Comparison of ENCODE assay signal across 24 mouse cellular contexts in genomic region chr10:3411639-3412038, GRCm38 (mm10). TPM values are rescaled to one million over a fixed set of nuclear protein-coding genes. Genes with fewer than 3 reads are reported as not detected.
A peak's percentile ranks its signal among the peaks of the same experiment; 100 is the strongest.
DNase-seq lines count a peak whose midpoint lies in the region; ATAC-seq lines count a peak whose summit lies in the region.
"Had no signal": no experiment of that assay in that cellular context is flagged by ENCODE, and none has a peak within 500 bp of the region (broad histone marks: within the 10 kb centered on the region; RNA-seq: fewer than 3 reads in every experiment).

No protein-coding gene starts in this region.

- H3K36me3 ChIP-seq in heart, embryonic 12.5 days: no peaks in the 10 kb centered on the region
- no peaks in the 10 kb centered on the region for H3K36me3 ChIP-seq in hindbrain, embryonic 16.5 days (ENCODE audit: control insufficient read depth, insufficient read depth, low read length)
- H3K36me3 ChIP-seq in hindbrain, embryonic 10.5 days: no peaks in the 10 kb centered on the region
- H3K36me3 ChIP-seq: kidney, embryonic 15.5 days; midbrain, embryonic 15.5 days; neural tube, embryonic 13.5 days had no signal

- no peak overlapping the region for H3K4me2 ChIP-seq in heart, embryonic 12.5 days
- H3K4me2 ChIP-seq in hindbrain, embryonic 16.5 days (ENCODE audit: low read length): no peak overlapping the region
- H3K4me2 ChIP-seq: kidney, embryonic 15.5 days; midbrain, embryonic 15.5 days; neural tube, embryonic 13.5 days had no signal

- H3K9ac ChIP-seq in heart, embryonic 12.5 days: no peak overlapping the region
- no peak overlapping the region for H3K9ac ChIP-seq in hindbrain, embryonic 16.5 days (ENCODE audit: low read depth, low read length)
- H3K9ac ChIP-seq: kidney, embryonic 15.5 days; midbrain, embryonic 15.5 days; neural tube, embryonic 13.5 days had no signal

- no peaks in the 10 kb centered on the region for H3K9me3 ChIP-seq in heart, embryonic 12.5 days (replicated peaks)
- H3K9me3 ChIP-seq in hindbrain, embryonic 16.5 days (ENCODE audit: control insufficient read depth, low read length): no peaks in the 10 kb centered on the region
- H3K9me3 ChIP-seq in hindbrain, embryonic 10.5 days: no peaks in the 10 kb centered on the region
- H3K9me3 ChIP-seq: kidney, embryonic 15.5 days; midbrain, embryonic 15.5 days; neural tube, embryonic 13.5 days had no signal

- no peak for ATAC-seq in heart, embryonic 12.5 days (ENCODE audit: insufficient number of reproducible peaks, low FRiP score)
- peak; percentile 52 for ATAC-seq in hindbrain, embryonic 16.5 days
- ATAC-seq: CD4-positive, CD25-positive, alpha-beta regulatory T cell, adult 4 months; midbrain, embryonic 15.5 days had no signal

- H3K4me3 ChIP-seq in heart, embryonic 12.5 days: no peak overlapping the region
- no peak overlapping the region for H3K4me3 ChIP-seq in hindbrain, embryonic 16.5 days (ENCODE audit: low read length)
- no peak overlapping the region for H3K4me3 ChIP-seq in hindbrain, embryonic 10.5 days
- H3K4me3 ChIP-seq: kidney, embryonic 15.5 days; midbrain, embryonic 15.5 days; myocyte; neural tube, embryonic 13.5 days had no signal

- H3K27ac ChIP-seq in heart, embryonic 12.5 days (ENCODE audit: poor library complexity, severe bottlenecking): peak overlapping the region; percentile 25; the same call in 1 of the 2 replicates
- no peak overlapping the region for H3K27ac ChIP-seq in hindbrain, embryonic 16.5 days (ENCODE audit: low read depth, low read length)
- H3K27ac ChIP-seq in hindbrain, embryonic 10.5 days: no peak overlapping the region
- H3K27ac ChIP-seq: kidney, embryonic 15.5 days; midbrain, embryonic 15.5 days; neural tube, embryonic 13.5 days had no signal

- 63% methylated on average over 2 of the region's 2 CpGs for WGBS in heart, embryonic 12.5 days
- WGBS in hindbrain, embryonic 16.5 days: 57% methylated on average over 2 of the region's 2 CpGs
- 87% methylated on average over 2 of the region's 2 CpGs for WGBS in hindbrain, embryonic 10.5 days

- peak; percentile 41 to 46 for DNase-seq in cerebellum, postnatal 25 days
- no peak for DNase-seq in cerebellum, postnatal 36 days
- no peak for DNase-seq in heart, adult 18-20 months
- DNase-seq in hindbrain, embryonic 10.5 days (ENCODE audit: low spot score): no peak
- DNase-seq in testis, postnatal 10 days (ENCODE audit: low spot score): peak; percentile 19
- DNase-seq in testis, postnatal 14 days (ENCODE audit: low spot score): no peak
- DNase-seq: adrenal gland, postnatal 25 days; gastrocnemius, postnatal 36 days; kidney, adult 11 months; kidney, postnatal 36 days; lung, postnatal 4 days; retina, postnatal 1 day; right cerebral cortex, postnatal 25 days; spleen, adult 18-20 months; thymus, postnatal 25 days had no signal

- H3K27me3 ChIP-seq in heart, embryonic 12.5 days (replicated peaks): no peaks in the 10 kb centered on the region
- H3K27me3 ChIP-seq in hindbrain, embryonic 16.5 days (replicated peaks; ENCODE audit: control insufficient read depth, insufficient read depth, low read length): no peaks in the 10 kb centered on the region
- H3K27me3 ChIP-seq in hindbrain, embryonic 10.5 days (ENCODE audit: insufficient read depth, poor library complexity, severe bottlenecking): no peaks in the 10 kb centered on the region
- H3K27me3 ChIP-seq: kidney, embryonic 15.5 days; midbrain, embryonic 15.5 days; neural tube, embryonic 13.5 days had no signal

- peaks cover 78% of the 10 kb centered on the region for H3K4me1 ChIP-seq in heart, embryonic 12.5 days (replicated peaks)
- peaks cover 3% of the 10 kb centered on the region; the same call in 1 of the 2 replicates for H3K4me1 ChIP-seq in hindbrain, embryonic 16.5 days (ENCODE audit: control insufficient read depth, insufficient read depth, low read depth, low read length)
- peaks cover 11% of the 10 kb centered on the region; the same call in 1 of the 2 replicates for H3K4me1 ChIP-seq in hindbrain, embryonic 10.5 days (replicated peaks)
- H3K4me1 ChIP-seq: kidney, embryonic 15.5 days had no signal

RNA-seq across cellular contexts. Expression of gene Ppp1r14c, which starts 45.8 kb away (rescaled TPM):
- 217 and 222 TPM in 2 replicates for polyA plus RNA-seq in heart, embryonic 12.5 days (2016; fragmentation: Nextera tagmentation; extraction: Ambion mirVana)
- 100 to 1,000 TPM; 139 to 191 TPM for total RNA-seq in heart, adult 18-20 months (2021)
- 75.9 and 87.1 TPM in 2 replicates for polyA plus RNA-seq in hindbrain, embryonic 16.5 days (2015; fragmentation: Nextera tagmentation; extraction: Ambion mirVana)
- polyA plus RNA-seq in hindbrain, embryonic 10.5 days (2016; fragmentation: Nextera tagmentation; extraction: Ambion mirVana): 3.5 and 6.0 TPM in 2 replicates
- total RNA-seq: liver, adult 2 months; megakaryocyte-erythroid progenitor cell, adult 5-6 weeks had no signal
- polyA plus RNA-seq: liver, adult 2 months had no signal

Comparison
In these comparisons a context has a peak if more than half of its experiments do, and no peak if none do; other contexts are left out.
1. DNase-seq: peak in cerebellum, postnatal 25 days (2 of 2) and testis, postnatal 10 days (single experiment); none in cerebellum, postnatal 36 days (0 of 2), heart, adult 18-20 months (0 of 2), hindbrain, embryonic 10.5 days (single experiment) and testis, postnatal 14 days (single experiment).
2. RNA of gene Ppp1r14c, which starts 45.8 kb away (polyA plus RNA-seq): 217 to 222 TPM in heart, embryonic 12.5 days and 75.9 to 87.1 TPM in hindbrain, embryonic 16.5 days; 3.5 to 6.0 TPM in hindbrain, embryonic 10.5 days; every median in the first group is over 10 times any median in the second.